Mouse (Mus musculus) bone marrow, adult 2 months (tissue): ENCODE data around the gene Mesp1.

Source experiments
- CTCF ChIP-seq: fragments of 200-500 bp; IDR thresholded peaks from 2 replicates; pipeline ENCODE4 v1.5.1; 2011; ENCODE audit warnings: low read length, control low read depth; ENCODE audit not compliant: control insufficient read depth, insufficient read depth
- POLR2A ChIP-seq: fragments of 200-500 bp; IDR thresholded peaks from 2 replicates; pipeline ENCODE4 v1.6.1; 2011; ENCODE audit warnings: low read depth, mild to moderate bottlenecking, control low read depth, low read length, borderline replicate concordance; ENCODE audit not compliant: control insufficient read depth

- TF ChIP-seq CTCF = no peak
- TF ChIP-seq POLR2A = no peak
Measured at GRCm38 (mm10) chr7:79808561-79808960, 15.0 kb upstream of the Mesp1 start.
